Mouse (Mus musculus): ENCODE results near the gene Cep295. TPM values are rescaled to one million over a fixed set of nuclear protein-coding genes. Genes with fewer than 3 reads are reported as not detected.
"Not testable (repeated sequence)": the region's sequence is repeated elsewhere in the genome, so short reads cannot be mapped to it uniquely, and the experiment has no call there.

Gene Cep295
- polyA plus RNA-seq, 1 experiment from 2014 or later: 12.7 TPM

- 67% methylated on average over 2 of the region's 2 CpGs for WGBS
- H3K9me3 ChIP-seq: no peaks in the 10 kb centered on the region
- no peak overlapping the region for H3K9ac ChIP-seq
- H3K4me3 ChIP-seq: no peak overlapping the region
- no peaks in the 10 kb centered on the region for H3K27me3 ChIP-seq
- no peak for ATAC-seq (ENCODE audit: low FRiP score, low read depth)
- peaks cover 30% of the 10 kb centered on the region for H3K4me1 ChIP-seq (replicated peaks)
- H3K27ac ChIP-seq (replicated peaks): no peak overlapping the region
- no peak overlapping the region for H3K4me2 ChIP-seq
- H3K36me3 ChIP-seq: no peaks in the 10 kb centered on the region
Measured at GRCm38 (mm10) chr9:15302881-15303280, 54.7 kb downstream of the Cep295 start.

- H3K4me2 ChIP-seq; ATAC-seq (ENCODE audit: low FRiP score, low read depth); H3K27me3 ChIP-seq; H3K9ac ChIP-seq; H3K4me3 ChIP-seq; H3K36me3 ChIP-seq; H3K9me3 ChIP-seq; H3K27ac ChIP-seq (replicated peaks): not testable (repeated sequence)
- 82% methylated on average over 6 of the region's 6 CpGs for WGBS
- peaks cover 21% of the 10 kb centered on the region for H3K4me1 ChIP-seq (replicated peaks)
Measured at GRCm38 (mm10) chr9:15302006-15302405, 55.6 kb downstream of the Cep295 start.

- Histone ChIP-seq H3K4me3 (no peak overlapping the region), H3K4me1 (replicated peaks) (peaks cover 16% of the 10 kb centered on the region; the same call in 1 of the 2 replicates), H3K36me3 (peaks cover 5% of the 10 kb centered on the region; the same call in 1 of the 2 replicates), H3K9me3 (no peaks in the 10 kb centered on the region), H3K27ac (replicated peaks) (0 out of 2 replicates have a peak overlapping the region, but pooled peaks have one; percentile 42), H3K4me2 (no peak overlapping the region), H3K27me3 (no peaks in the 10 kb centered on the region), H3K9ac (no peak overlapping the region)
- ATAC-seq (ENCODE audit: low FRiP score, low read depth): no peak
- 65% methylated on average over 6 of the region's 6 CpGs for WGBS
Measured at GRCm38 (mm10) chr9:15301399-15301798, 56.2 kb downstream of the Cep295 start.

DNA sequence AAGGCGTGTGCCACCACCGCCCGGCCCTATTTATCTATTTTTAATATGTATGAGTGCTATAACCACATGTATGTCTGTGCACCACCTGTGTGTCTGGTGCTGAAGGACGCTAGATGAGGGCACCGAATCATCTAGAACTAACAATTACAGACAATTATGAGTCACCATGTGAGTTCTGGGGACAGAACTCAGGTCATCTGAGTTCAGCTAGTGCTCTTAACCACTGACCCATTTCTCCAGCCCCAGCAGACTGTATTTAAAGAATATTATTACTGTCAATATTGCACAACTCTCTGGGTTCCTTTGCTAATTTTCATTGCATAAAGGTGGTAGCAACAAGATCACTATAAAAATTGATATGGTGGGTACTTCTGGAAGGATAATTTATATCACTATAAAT is 57.5 kb downstream of the Cep295 start:
- Histone ChIP-seq H3K27ac (replicated peaks) (no peak overlapping the region), H3K9me3 (no peaks in the 10 kb centered on the region), H3K4me1 (replicated peaks) (peaks cover 8% of the 10 kb centered on the region; the same call in 1 of the 2 replicates), H3K27me3 (no peaks in the 10 kb centered on the region), H3K4me3 (no peak overlapping the region), H3K36me3 (peaks cover 12% of the 10 kb centered on the region), H3K4me2 (no peak overlapping the region), H3K9ac (no peak overlapping the region)
- ATAC-seq (ENCODE audit: low FRiP score, low read depth): no peak
- WGBS: 91% methylated on average over 5 of the region's 5 CpGs

- Histone ChIP-seq H3K9me3 (no peaks in the 10 kb centered on the region), H3K27ac (replicated peaks) (no peak overlapping the region), H3K27me3 (no peaks in the 10 kb centered on the region), H3K4me1 (replicated peaks) (peaks cover 4% of the 10 kb centered on the region; the same call in 1 of the 2 replicates), H3K9ac (no peak overlapping the region), H3K36me3 (peaks cover 12% of the 10 kb centered on the region), H3K4me3 (no peak overlapping the region), H3K4me2 (no peak overlapping the region)
- no peak for ATAC-seq (ENCODE audit: low FRiP score, low read depth)
- WGBS: 68% methylated on average over 2 of the region's 2 CpGs
Measured at GRCm38 (mm10) chr9:15298451-15298850, 59.1 kb downstream of the Cep295 start.

GRCm38 (mm10) chr9:15297112-15297511 is 60.5 kb downstream of the Cep295 start:
- H3K4me1 ChIP-seq (replicated peaks): peaks cover 4% of the 10 kb centered on the region; the same call in 1 of the 2 replicates
- H3K36me3 ChIP-seq: peaks cover 12% of the 10 kb centered on the region
- 87% methylated on average over 7 of the region's 7 CpGs for WGBS
- no peaks in the 10 kb centered on the region for H3K9me3 ChIP-seq
- H3K4me2 ChIP-seq: no peak overlapping the region
- no peak for ATAC-seq (ENCODE audit: low FRiP score, low read depth)
- H3K27ac ChIP-seq (replicated peaks): no peak overlapping the region
- H3K4me3 ChIP-seq: no peak overlapping the region
- H3K9ac ChIP-seq: no peak overlapping the region
- H3K27me3 ChIP-seq: no peaks in the 10 kb centered on the region

DNA sequence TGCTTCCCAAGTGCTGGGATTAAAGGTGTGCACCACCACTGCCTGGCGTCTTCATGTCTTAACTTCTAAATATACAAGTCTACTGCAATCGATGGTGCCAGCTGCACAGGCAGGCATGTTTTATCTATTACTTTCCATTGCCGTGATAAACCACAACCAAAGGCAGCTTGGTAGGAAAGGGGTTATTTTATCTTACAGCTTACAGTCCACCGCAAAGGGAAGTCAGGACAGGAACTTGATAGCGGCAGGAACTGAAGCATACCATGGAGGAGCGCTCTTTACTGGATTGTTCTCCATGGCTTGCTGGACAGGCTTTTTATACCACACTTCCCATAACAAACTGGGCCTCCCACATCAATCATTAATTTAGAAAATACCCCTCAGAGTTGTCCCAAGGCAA is 68.3 kb downstream of the Cep295 start:
- H3K4me3 ChIP-seq: no peak overlapping the region
- no peaks in the 10 kb centered on the region for H3K9me3 ChIP-seq
- no peak for ATAC-seq (ENCODE audit: low FRiP score, low read depth)
- no peak overlapping the region for H3K27ac ChIP-seq (replicated peaks)
- H3K9ac ChIP-seq: no peak overlapping the region
- H3K4me1 ChIP-seq (replicated peaks): no peaks in the 10 kb centered on the region
- 90% methylated on average over 6 of the region's 6 CpGs for WGBS
- H3K36me3 ChIP-seq: peaks cover 18% of the 10 kb centered on the region
- H3K4me2 ChIP-seq: no peak overlapping the region
- no peaks in the 10 kb centered on the region for H3K27me3 ChIP-seq

GRCm38 (mm10) chr9:15288402-15288801 is 69.2 kb downstream of the Cep295 start:
- H3K27me3 ChIP-seq: no peaks in the 10 kb centered on the region
- no peak overlapping the region for H3K4me2 ChIP-seq
- no peak for ATAC-seq (ENCODE audit: low FRiP score, low read depth)
- no peaks in the 10 kb centered on the region for H3K9me3 ChIP-seq
- H3K4me1 ChIP-seq (replicated peaks): no peaks in the 10 kb centered on the region
- no peak overlapping the region for H3K9ac ChIP-seq
- no peak overlapping the region for H3K4me3 ChIP-seq
- 90% methylated on average over 3 of the region's 3 CpGs for WGBS
- peaks cover 18% of the 10 kb centered on the region for H3K36me3 ChIP-seq
- H3K27ac ChIP-seq (replicated peaks): no peak overlapping the region

DNA sequence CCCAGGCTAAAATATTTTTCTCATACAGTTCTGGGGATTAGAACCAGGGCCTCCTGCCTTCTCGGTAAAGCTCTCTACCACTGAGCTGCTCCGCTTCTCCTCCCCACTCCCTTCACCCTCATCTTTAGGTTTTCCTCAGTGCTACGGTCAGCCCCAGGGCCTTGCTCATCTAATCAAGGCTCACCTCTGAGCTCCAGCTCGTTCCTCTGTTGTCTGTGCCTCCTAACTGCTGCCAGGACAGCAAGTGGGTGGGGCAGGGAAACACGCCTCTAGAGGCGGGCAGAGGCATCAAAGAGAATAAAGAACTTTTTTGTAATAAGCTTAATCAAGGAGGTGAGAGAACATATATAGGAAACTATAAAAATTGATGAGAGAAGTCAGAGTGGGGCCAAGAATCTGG is 69.7 kb downstream of the Cep295 start:
- Histone ChIP-seq H3K4me3 (no peak overlapping the region), H3K36me3 (peaks cover 18% of the 10 kb centered on the region), H3K4me2 (no peak overlapping the region), H3K27me3 (no peaks in the 10 kb centered on the region), H3K27ac (replicated peaks) (no peak overlapping the region), H3K4me1 (replicated peaks) (no peaks in the 10 kb centered on the region), H3K9ac (no peak overlapping the region), H3K9me3 (no peaks in the 10 kb centered on the region)
- WGBS: 65% methylated on average over 6 of the region's 6 CpGs
- ATAC-seq (ENCODE audit: low FRiP score, low read depth): no peak

- H3K27ac ChIP-seq (replicated peaks): no peak overlapping the region
- WGBS: 61% methylated on average over 3 of the region's 3 CpGs
- peaks cover 12% of the 10 kb centered on the region for H3K36me3 ChIP-seq
- no peaks in the 10 kb centered on the region for H3K27me3 ChIP-seq
- H3K4me1 ChIP-seq (replicated peaks): peaks cover 10% of the 10 kb centered on the region
- H3K4me2 ChIP-seq: no peak overlapping the region
- no peak overlapping the region for H3K4me3 ChIP-seq
- no peak for ATAC-seq (ENCODE audit: low FRiP score, low read depth)
- H3K9me3 ChIP-seq: no peaks in the 10 kb centered on the region
- H3K9ac ChIP-seq: no peak overlapping the region
Measured at GRCm38 (mm10) chr9:15285443-15285842, 72.1 kb downstream of the Cep295 start.

DNA sequence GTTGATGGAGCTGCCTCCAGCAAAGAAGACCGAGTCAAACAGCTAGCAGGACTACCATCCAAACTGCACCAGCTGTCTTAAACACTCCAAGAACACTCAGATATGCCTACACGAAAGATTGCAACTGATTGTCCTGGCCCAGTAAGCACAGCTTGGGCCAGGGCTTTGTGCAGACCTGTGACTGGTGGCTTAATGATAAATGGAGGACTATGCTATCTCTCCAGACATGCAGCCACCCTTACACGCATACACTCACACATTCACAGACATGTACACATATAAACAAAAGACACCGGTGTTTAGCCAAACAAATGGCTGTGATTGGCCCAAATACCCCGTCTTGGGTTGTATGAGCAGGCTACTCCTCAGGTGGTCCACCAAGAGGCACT is 77.1 kb downstream of the Cep295 start:
- Histone ChIP-seq H3K4me1 (replicated peaks) (peaks cover 30% of the 10 kb centered on the region), H3K27ac (replicated peaks) (peak overlapping the region; percentile 7; the same call in 1 of the 2 replicates), H3K9ac (peak overlapping the region; percentile 100), H3K4me3 (peak overlapping the region; percentile 87), H3K9me3 (no peaks in the 10 kb centered on the region), H3K27me3 (no peaks in the 10 kb centered on the region), H3K36me3 (peaks cover 19% of the 10 kb centered on the region), H3K4me2 (peak overlapping the region; percentile 73)
- 46% methylated on average over 5 of the region's 5 CpGs for WGBS
- ATAC-seq (ENCODE audit: low FRiP score, low read depth): no peak

- no peaks in the 10 kb centered on the region for H3K27me3 ChIP-seq
- 1% methylated on average over 57 of the region's 57 CpGs for WGBS
- peaks cover 30% of the 10 kb centered on the region for H3K4me1 ChIP-seq (replicated peaks)
- H3K36me3 ChIP-seq: peaks cover 22% of the 10 kb centered on the region
- peak; percentile 99 for ATAC-seq (ENCODE audit: low FRiP score, low read depth)
- H3K4me3 ChIP-seq: peak within 1 kb of the TSS; percentile 87
- H3K9me3 ChIP-seq: no peaks in the 10 kb centered on the region
- peak within 1 kb of the TSS; percentile 100 for H3K9ac ChIP-seq
- peak within 1 kb of the TSS; percentile 94 for H3K27ac ChIP-seq (replicated peaks)
- H3K4me2 ChIP-seq: peak within 1 kb of the TSS; percentile 73
Measured at GRCm38 (mm10) chr9:15279649-15280490, 77.7 kb downstream of the Cep295 start, which contains the start of gene Med17. Med17 (minus strand) TSS chr9:15279931.

All from hindbrain, embryonic 15.5 days (tissue).